Mouse (Mus musculus): ENCODE measurements at regions not wholly inside any gene's neighbourhood (a gene's known extent, or its start where the extent isn't known, plus 50 kb on each side); places are given as distances from the start of the nearest gene placed in this dataset.

DNA sequence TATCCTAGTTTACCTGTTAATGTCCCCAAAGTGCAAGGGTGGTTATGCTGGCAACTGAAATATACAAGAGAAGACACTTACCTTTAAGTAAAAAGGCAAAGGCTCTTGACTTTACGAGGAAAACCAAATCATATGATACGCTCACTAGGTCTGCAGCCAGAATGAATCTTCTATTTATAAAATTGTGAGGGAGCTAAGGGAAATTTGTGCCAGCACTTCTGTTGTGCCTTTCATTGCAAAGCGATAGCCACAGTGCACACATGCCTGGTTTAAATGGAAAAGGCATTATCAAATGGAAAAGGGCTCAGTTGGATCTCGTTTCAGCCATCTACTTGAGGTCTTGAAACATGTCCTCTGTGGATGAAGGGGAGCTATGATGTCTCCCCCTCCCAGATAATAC lies 236.1 kb upstream of the Atp5g3 start:
- no peaks in the 10 kb centered on the region for H3K36me3 ChIP-seq (ENCODE audit: control insufficient read depth, insufficient read depth, low read length)
- H3K9me3 ChIP-seq (ENCODE audit: control insufficient read depth, low read length): no peaks in the 10 kb centered on the region
- 78% methylated on average over 4 of the region's 4 CpGs for WGBS
- no peak for DNase-seq (ENCODE audit: low spot score)
- no peaks in the 10 kb centered on the region for H3K27me3 ChIP-seq (ENCODE audit: control insufficient read depth, insufficient read depth, low read length)
- no peak overlapping the region for H3K9ac ChIP-seq (ENCODE audit: low read length)
- no peak overlapping the region for H3K27ac ChIP-seq (ENCODE audit: low read depth, low read length)
- ATAC-seq (replicated peaks; ENCODE audit: low FRiP score): no peak
- no peak overlapping the region for H3K4me3 ChIP-seq (ENCODE audit: low read depth, low read length)
- no peaks in the 10 kb centered on the region for H3K4me1 ChIP-seq (replicated peaks; ENCODE audit: control insufficient read depth, insufficient read depth, low read length)
- H3K4me2 ChIP-seq (ENCODE audit: low read depth, low read length, severe bottlenecking): no peak overlapping the region

DNA sequence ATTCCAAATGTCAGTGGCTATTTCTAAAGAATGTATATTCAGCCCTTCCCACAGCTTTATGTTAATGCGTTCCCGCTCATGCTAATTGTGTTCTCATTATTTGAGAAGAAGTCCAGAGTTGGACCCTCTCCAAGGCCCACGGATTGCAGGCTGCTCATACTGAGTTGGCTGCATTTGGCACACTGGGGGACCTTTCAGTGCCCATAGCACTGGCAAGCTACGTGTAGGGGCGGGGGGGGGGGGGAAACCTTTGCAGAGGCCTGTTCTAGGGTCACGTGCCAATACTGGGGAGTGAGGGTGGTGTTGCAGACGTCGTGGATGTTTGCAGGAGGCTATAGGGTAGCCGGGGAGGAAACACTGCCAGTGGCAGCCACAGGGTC lies 225.5 kb upstream of the Atp5g3 start:
- no peaks in the 10 kb centered on the region for H3K36me3 ChIP-seq (ENCODE audit: control insufficient read depth, insufficient read depth, low read length)
- H3K4me3 ChIP-seq (ENCODE audit: low read depth, low read length): no peak overlapping the region
- H3K4me2 ChIP-seq (ENCODE audit: low read depth, low read length, severe bottlenecking): 0 out of 2 replicates have a peak overlapping the region, but pooled peaks have one; percentile 8
- H3K4me1 ChIP-seq (replicated peaks; ENCODE audit: control insufficient read depth, insufficient read depth, low read length): peaks cover 10% of the 10 kb centered on the region
- no peak overlapping the region for H3K27ac ChIP-seq (ENCODE audit: low read depth, low read length)
- H3K27me3 ChIP-seq (ENCODE audit: control insufficient read depth, insufficient read depth, low read length): peaks cover 6% of the 10 kb centered on the region
- peak; percentile 34; the same call in 1 of the 2 replicates for ATAC-seq (replicated peaks; ENCODE audit: low FRiP score)
- H3K9ac ChIP-seq (ENCODE audit: low read length): no peak overlapping the region
- no peaks in the 10 kb centered on the region for H3K9me3 ChIP-seq (ENCODE audit: control insufficient read depth, low read length)
- DNase-seq (ENCODE audit: low spot score): no peak
- 20% methylated on average over 9 of the region's 9 CpGs for WGBS

DNA sequence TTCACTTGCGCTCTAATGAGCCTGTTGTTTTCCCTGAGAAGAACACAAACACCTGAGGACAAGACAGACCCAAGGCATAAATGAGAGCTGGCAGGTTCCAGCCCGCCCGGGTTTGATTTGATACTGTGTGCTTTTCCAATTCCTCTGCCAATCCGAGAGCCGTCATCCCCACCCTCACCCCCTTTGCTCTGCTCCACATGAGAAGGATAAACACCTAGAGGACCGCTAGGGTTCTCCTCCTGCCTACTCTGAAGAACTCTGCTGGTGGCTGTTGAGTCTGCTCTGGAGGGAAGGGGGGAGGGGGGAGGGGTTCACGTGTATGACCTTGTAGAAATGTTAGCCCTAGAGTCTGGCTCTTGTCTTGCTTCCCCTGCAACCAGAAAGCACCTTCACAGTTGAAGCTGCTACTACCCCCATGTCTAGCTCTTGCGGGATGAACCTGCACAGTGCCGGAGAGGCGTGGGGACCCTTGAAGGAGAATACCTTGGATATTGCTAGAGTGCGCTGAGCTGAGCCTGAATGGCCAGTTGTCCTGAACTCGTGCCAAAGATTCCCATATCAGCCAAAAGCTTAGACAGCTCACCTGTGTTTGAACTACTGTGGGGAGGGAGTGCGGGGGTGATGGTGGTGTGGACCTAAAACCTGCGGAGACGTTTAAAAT lies 225.0 kb upstream of the Atp5g3 start:
- peaks cover 6% of the 10 kb centered on the region for H3K27me3 ChIP-seq (ENCODE audit: control insufficient read depth, insufficient read depth, low read length)
- H3K4me3 ChIP-seq (ENCODE audit: low read depth, low read length): no peak overlapping the region
- H3K9me3 ChIP-seq (ENCODE audit: control insufficient read depth, low read length): no peaks in the 10 kb centered on the region
- H3K4me1 ChIP-seq (replicated peaks; ENCODE audit: control insufficient read depth, insufficient read depth, low read length): peaks cover 10% of the 10 kb centered on the region
- 39% methylated on average over 15 of the region's 15 CpGs for WGBS
- H3K27ac ChIP-seq (ENCODE audit: low read depth, low read length): no peak overlapping the region
- H3K9ac ChIP-seq (ENCODE audit: low read length): no peak overlapping the region
- DNase-seq (ENCODE audit: low spot score): no peak
- H3K36me3 ChIP-seq (ENCODE audit: control insufficient read depth, insufficient read depth, low read length): no peaks in the 10 kb centered on the region
- H3K4me2 ChIP-seq (ENCODE audit: low read depth, low read length, severe bottlenecking): no peak overlapping the region
- peak; percentile 59 for ATAC-seq (replicated peaks; ENCODE audit: low FRiP score)

DNA sequence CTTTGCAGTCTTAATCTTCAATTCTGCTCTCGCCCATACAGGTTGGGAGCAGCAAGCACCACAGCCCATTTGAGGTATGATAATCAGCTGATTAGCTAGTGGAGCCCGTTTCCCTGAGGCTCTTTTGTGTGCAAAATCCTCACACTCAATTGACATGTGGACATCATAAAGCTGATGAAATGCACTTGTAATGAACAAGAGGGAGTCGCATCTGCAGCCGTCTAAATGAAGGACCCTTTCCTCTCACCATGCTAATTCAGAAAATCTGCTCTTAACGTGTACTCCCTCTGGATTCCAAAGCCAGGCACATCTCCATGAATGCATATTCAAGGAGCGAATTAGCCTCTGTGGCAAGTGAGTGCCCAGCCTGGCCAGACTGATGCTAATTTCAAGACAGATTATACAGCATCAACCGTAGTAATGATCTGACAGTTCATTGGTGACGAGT lies 219.0 kb upstream of the Atp5g3 start:
- peaks cover 2% of the 10 kb centered on the region; the same call in 1 of the 2 replicates for H3K27me3 ChIP-seq (ENCODE audit: control insufficient read depth, insufficient read depth, low read length)
- H3K9ac ChIP-seq (ENCODE audit: low read length): no peak overlapping the region
- peaks cover 15% of the 10 kb centered on the region for H3K4me1 ChIP-seq (replicated peaks; ENCODE audit: control insufficient read depth, insufficient read depth, low read length)
- H3K27ac ChIP-seq (ENCODE audit: low read depth, low read length): peak overlapping the region; percentile 59
- ATAC-seq (replicated peaks; ENCODE audit: low FRiP score) (peak; percentile 65), DNase-seq (ENCODE audit: low spot score) (peak; percentile 56)
- 6% methylated on average over 8 of the region's 8 CpGs for WGBS
- no peaks in the 10 kb centered on the region for H3K36me3 ChIP-seq (ENCODE audit: control insufficient read depth, insufficient read depth, low read length)
- H3K4me2 ChIP-seq (ENCODE audit: low read depth, low read length, severe bottlenecking): peak overlapping the region; percentile 57
- no peaks in the 10 kb centered on the region for H3K9me3 ChIP-seq (ENCODE audit: control insufficient read depth, low read length)
- H3K4me3 ChIP-seq (ENCODE audit: low read depth, low read length): no peak overlapping the region

DNA sequence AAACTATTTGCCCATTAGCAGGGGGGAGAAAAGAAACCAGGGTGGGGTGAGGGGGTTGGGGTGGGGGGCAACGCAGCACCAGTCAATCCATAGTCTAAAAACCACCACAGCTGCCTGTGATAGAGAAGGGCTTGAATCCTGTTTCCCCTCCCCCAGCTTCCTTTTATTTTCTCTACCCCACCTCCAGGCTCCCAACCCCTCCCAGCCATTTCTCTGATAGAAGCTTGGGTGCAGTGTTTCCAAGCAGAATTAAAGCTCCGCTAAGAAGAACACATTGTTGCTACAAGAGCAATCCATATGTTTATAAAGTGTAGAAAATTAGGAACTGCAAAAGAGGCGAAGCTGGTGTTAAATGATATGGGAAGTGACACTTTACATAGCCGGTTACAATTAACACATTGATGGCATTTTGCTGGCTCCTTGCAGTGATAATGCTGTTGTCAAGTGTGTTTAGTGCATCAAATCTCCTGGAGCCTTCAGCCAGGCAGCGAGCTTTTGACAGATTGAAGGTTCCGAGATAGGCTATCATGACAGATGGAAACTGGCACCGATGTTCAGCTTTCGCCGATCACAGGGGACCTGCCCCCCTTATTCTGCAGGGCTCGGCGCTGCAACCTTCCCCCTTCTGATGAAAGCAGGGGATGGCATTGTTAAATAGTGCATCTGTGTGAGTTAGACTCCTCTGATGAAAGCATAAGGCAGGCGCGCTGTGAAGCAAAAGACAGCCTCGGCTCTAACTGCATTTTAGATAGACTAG lies 217.8 kb upstream of the Atp5g3 start:
- H3K9ac ChIP-seq (ENCODE audit: low read length): peak overlapping the region; percentile 27; the same call in 1 of the 2 replicates
- under 1% methylated on average over 14 of the region's 14 CpGs for WGBS
- peak overlapping the region; percentile 65 for H3K27ac ChIP-seq (ENCODE audit: low read depth, low read length)

DNA sequence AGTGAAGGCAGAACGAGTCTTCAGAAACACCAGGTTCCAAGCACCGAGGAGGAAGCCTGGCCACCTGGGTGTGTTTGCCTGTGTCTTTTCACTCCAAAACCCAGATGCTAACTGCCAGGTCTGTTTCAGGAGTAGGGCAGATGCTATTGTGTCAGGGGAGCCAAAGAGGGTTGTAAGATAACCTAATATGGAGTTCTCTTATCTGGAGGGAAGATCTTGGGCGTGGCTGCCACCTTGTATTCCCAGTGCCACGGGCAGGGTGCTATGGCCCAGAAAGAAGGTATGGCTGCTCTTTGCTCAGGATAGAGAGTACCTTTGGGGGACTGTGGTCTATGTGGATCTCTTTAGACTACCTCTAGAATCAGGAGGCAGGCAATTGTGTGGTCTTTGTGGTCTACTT lies 216.0 kb upstream of the Atp5g3 start:
- Histone ChIP-seq H3K27ac (ENCODE audit: low read depth, low read length) (no peak overlapping the region), H3K9me3 (ENCODE audit: control insufficient read depth, low read length) (no peaks in the 10 kb centered on the region), H3K36me3 (ENCODE audit: control insufficient read depth, insufficient read depth, low read length) (no peaks in the 10 kb centered on the region), H3K27me3 (ENCODE audit: control insufficient read depth, insufficient read depth, low read length) (no peaks in the 10 kb centered on the region; the same call in 1 of the 2 replicates), H3K4me2 (ENCODE audit: low read depth, low read length, severe bottlenecking) (no peak overlapping the region), H3K4me1 (replicated peaks; ENCODE audit: control insufficient read depth, insufficient read depth, low read length) (peaks cover 15% of the 10 kb centered on the region), H3K9ac (ENCODE audit: low read length) (no peak overlapping the region), H3K4me3 (ENCODE audit: low read depth, low read length) (no peak overlapping the region)
- ATAC-seq (replicated peaks; ENCODE audit: low FRiP score): no peak
- DNase-seq (ENCODE audit: low spot score): no peak
- WGBS: 92% methylated on average over 4 of the region's 4 CpGs

More for the DNA sequence above, 217.8 kb upstream of the Atp5g3 start:
- peak; percentile 75 for ATAC-seq (replicated peaks; ENCODE audit: low FRiP score)
- Histone ChIP-seq H3K9me3 (ENCODE audit: control insufficient read depth, low read length) (no peaks in the 10 kb centered on the region), H3K4me2 (ENCODE audit: low read depth, low read length, severe bottlenecking) (peak overlapping the region; percentile 57), H3K4me1 (replicated peaks; ENCODE audit: control insufficient read depth, insufficient read depth, low read length) (peaks cover 15% of the 10 kb centered on the region), H3K4me3 (ENCODE audit: low read depth, low read length) (peak overlapping the region; percentile 26), H3K27me3 (ENCODE audit: control insufficient read depth, insufficient read depth, low read length) (peaks cover 2% of the 10 kb centered on the region; the same call in 1 of the 2 replicates), H3K36me3 (ENCODE audit: control insufficient read depth, insufficient read depth, low read length) (no peaks in the 10 kb centered on the region)
- peak; percentile 65 for DNase-seq (ENCODE audit: low spot score)

DNA sequence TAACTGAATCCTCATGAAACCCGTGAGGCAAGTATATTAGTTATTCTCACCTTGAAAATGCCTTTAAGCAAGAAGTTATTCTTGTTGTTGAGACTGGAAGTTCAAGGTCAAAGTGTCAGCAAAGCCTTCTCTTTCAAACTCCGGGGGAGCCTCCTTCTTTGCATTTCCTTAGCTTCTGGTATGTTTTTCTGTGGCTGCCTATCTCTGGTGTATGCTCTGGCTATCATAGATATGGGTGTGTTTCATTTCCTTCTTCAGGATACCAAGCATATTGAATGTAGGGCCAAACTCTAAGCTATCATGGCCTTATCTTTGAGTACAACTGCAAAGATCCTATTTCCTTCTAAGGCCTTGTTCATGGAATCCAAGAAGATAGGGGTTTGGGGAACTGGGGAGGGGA lies 213.1 kb upstream of the Atp5g3 start:
- ATAC-seq (replicated peaks; ENCODE audit: low FRiP score): no peak
- no peak for DNase-seq (ENCODE audit: low spot score)
- Histone ChIP-seq H3K36me3 (ENCODE audit: control insufficient read depth, insufficient read depth, low read length) (no peaks in the 10 kb centered on the region), H3K4me3 (ENCODE audit: low read depth, low read length) (no peak overlapping the region), H3K9ac (ENCODE audit: low read length) (no peak overlapping the region), H3K4me1 (replicated peaks; ENCODE audit: control insufficient read depth, insufficient read depth, low read length) (peaks cover 8% of the 10 kb centered on the region), H3K4me2 (ENCODE audit: low read depth, low read length, severe bottlenecking) (no peak overlapping the region), H3K9me3 (ENCODE audit: control insufficient read depth, low read length) (no peaks in the 10 kb centered on the region), H3K27ac (ENCODE audit: low read depth, low read length) (no peak overlapping the region), H3K27me3 (ENCODE audit: control insufficient read depth, insufficient read depth, low read length) (no peaks in the 10 kb centered on the region; the same call in 1 of the 2 replicates)
- 61% methylated on average over 2 of the region's 2 CpGs for WGBS

DNA sequence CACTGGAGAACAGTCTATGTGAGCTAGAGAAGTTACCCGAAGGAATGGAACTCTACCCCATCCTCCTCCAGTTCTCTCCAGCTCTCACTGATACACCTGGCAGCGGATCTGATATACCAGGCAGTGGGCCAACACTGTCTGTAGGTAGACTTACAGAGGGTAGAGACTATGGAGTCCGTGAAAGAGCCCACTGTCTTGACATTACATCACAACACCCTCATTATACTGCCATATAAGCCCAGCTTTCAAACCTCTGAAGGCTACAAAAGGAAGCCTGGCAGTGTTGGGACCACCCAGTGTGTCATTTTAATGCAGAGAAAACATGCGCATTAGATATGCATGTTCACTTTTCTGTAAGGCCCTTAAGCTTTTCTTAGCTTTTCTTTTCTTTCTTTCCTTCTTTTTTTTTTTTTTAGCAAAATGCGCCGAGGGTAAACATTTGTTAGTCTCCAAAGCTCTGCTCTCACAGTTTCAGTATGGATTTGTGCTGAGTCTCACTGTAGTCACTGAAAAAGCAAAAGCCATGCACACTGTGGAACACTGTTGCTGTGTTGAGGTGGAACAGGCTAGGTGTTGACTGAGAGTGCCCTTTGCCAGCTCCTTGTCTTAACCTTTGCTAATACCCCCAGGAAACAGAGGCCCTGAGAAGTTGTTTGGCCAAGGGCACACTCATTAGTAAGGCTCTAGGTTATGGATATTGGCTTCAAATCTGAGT lies 212.4 kb upstream of the Atp5g3 start:
- WGBS: 32% methylated on average over 6 of the region's 6 CpGs
- H3K4me1 ChIP-seq (replicated peaks; ENCODE audit: control insufficient read depth, insufficient read depth, low read length): peaks cover under 1% of the 10 kb centered on the region
- no peak overlapping the region for H3K27ac ChIP-seq (ENCODE audit: low read depth, low read length)

More for the DNA sequence above, 212.4 kb upstream of the Atp5g3 start:
- Histone ChIP-seq H3K9me3 (ENCODE audit: control insufficient read depth, low read length) (no peaks in the 10 kb centered on the region), H3K4me3 (ENCODE audit: low read depth, low read length) (no peak overlapping the region), H3K36me3 (ENCODE audit: control insufficient read depth, insufficient read depth, low read length) (no peaks in the 10 kb centered on the region), H3K9ac (ENCODE audit: low read length) (no peak overlapping the region), H3K27me3 (ENCODE audit: control insufficient read depth, insufficient read depth, low read length) (no peaks in the 10 kb centered on the region), H3K4me2 (ENCODE audit: low read depth, low read length, severe bottlenecking) (no peak overlapping the region)
- ATAC-seq (replicated peaks; ENCODE audit: low FRiP score) (peak; percentile 69), DNase-seq (ENCODE audit: low spot score) (no peak)
